Mouse (Mus musculus): Measurements from ENCODE around the gene Agpat4.
A peak's percentile ranks its signal among the peaks of the same experiment; 100 is the strongest.

Agpat4 gene

DNA sequence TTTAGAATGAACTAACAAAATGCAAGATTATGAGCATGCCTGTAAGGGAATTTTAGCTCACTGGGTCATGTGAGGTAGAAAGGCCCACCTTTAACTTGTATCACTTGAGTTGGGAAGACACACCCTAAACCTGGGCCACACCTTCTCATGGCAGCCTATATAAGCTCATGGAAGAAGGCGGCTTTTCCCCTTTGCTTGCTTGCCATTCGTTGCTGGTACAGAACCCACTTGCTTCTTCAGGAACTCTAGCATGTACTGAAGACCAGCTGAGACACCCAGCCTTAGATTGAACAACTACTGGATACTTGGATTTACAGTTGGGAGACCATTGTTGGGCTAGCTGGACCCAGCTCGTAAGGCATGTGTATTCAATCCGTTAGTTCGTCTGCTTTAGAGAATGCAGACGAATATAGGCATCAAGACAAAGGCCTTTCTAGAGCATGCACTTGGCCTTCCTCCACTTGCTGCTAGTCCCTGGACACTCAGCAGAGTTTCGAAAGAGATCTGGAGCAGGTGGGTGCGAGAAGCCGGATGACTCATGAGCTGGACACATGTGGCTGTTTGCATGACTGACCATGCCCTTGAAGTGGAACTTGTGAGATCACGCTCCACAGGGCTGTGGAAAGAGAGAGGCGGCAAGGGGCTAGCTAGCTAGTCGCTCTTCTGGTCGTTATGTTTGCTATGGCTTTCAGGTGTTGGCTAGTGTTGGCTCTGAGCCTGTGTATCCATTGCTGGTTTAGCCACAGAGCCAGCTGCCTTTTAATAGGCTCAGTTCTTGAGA is 42.7 kb downstream of the Agpat4 start:
- no peak for DNase-seq

DNA sequence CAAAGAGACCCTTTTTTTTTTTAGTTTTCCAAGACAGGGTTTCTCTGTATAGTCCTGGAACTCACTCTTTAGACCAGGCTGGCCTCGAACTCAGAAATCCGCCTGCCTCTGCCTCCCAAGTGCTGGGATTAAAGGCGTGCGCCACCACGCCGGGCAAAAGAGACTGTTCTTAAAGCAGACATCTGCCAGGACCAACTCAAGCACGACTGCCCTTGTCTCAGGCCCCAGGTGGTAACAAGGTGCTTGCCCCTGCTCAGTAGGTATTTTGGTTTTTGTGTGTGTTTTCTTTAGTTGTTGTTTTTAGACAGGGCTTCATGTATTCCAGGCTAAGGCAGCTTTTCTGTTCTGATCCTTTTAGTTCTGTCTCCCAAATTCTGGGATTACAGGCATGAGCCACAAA is 43.4 kb downstream of the Agpat4 start:
- no peak for DNase-seq

DNA sequence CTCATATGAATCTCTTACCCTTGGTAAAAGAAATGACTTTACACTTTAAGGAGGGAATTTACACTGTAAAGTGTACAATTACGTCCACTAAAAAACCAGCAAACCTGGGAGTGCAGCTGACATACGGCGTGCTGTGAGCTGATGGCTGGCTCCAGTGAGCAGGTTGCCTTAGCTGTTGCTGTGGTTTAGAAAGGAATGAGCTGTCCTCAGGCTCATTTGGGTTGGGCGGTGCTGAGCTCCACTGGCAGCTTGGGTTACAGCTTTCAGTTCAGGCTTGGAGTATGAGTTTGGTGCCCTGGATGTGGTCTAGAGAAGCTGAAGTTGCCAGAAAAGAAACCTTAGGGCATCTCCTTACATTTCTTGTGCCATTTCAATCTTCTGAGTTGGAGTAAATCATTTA is 44.3 kb downstream of the Agpat4 start:
- DNase-seq = no peak

DNA sequence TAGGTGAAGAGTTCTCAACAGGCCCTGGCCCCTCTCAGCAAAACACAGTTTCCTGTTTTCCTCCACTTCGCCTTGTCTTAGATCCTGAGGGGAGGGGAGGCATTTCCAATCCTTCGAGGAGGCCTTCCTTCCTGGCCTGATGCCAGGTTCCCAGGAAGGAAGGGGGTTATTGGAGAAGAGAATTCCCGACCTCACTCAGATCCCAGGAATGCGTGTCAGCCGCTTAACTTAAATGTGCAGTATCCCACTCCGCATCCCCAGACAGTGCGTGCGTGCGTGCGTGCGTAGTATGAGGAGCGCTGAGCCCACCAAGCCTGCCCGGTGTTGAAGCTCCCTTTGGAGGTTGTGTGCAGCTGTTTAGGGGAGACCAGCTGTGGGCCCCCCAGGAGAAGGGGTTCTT is 44.9 kb downstream of the Agpat4 start:
- peak in 1 of 2 experiments; percentile 18 for DNase-seq

DNA sequence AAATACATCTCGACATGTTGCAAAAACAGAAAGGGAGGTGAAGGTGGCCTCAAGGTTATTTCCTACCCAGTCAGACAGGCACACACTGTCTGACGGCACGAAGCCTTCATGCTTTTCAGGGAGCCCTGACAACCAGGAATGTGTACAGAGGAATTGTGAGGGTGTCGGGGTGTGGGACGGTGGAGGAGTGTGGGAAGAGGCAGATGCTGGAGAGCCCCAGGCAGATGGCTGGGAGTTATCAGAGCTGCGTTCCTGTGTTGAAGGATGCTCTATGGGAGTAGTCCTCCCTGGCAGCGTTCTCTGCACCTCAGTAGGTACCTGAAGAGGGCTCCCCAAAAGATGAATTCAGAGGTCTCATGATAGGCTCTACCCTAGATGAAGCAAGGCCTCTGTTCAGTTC is 45.4 kb downstream of the Agpat4 start:
- no peak for DNase-seq

DNA sequence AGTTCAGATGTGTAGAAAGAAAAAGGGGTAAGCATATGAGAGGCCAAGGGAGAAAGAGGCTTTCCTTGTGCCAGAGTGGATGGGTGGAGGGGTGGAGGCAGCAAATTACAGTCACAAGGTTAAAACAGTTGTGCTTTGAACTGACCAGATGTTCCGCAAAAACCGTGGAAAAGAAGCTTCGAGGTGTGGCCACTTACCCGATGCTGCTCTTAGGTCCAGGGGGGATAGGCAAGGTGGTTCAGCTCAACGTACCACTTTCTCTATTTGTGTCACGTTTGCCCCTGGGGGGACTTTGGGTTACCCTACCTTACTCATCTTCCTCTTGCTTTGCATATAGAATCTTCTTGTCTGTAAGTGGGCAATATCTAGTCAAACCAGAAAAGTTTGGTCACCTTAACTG is 46.0 kb downstream of the Agpat4 start:
- DNase-seq = no peak

DNA sequence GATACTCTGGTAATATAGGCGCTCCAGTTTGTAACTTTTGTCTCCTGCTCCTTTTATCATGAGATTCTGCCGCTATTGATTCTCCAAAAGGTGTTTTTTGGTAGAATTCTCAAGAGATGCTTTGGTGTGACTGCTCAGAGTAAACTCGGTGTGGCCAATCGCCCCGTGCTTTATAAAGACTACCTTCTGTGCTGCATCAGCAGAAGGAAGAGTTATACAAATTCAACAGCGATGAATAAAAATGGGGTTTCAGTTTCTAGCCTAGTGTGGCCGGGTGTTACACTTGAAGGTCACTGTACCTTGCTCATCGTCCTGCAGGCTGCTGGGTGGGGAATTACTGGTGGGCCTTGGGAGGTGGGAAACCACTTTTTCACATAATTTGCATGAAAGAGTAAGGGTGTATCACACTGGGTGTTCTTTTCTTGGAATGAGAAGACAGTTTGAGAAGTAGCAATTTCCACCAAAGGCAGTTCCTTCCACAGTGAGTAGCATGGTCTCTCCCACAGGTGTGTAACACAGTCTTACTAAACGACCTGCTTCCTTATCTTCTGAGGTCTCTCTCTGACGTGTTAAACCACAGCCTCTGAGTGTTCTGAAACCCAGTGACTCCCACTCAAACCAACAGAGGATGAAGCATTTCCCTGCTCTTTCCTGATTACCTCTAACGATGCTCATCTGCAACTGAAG is 46.6 kb downstream of the Agpat4 start:
- DNase-seq = no peak

DNA sequence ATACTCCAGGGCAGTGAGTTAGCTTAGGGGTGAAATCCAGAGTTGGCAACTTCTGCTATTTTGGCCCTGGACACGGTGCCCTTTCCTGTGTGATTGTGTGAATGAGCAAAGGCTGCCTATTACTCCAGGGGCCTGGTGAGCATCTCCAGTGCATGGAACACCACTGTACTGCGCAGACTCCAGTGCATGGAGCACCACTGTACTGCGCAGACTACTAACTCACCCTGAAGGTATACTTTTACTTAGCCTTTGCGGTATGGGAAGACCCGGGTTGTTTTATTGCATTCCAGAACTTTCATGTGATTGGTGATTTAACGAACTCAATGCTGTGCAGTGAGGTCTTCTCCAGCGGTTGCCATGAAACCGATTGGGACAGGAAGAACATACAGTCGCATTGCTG is 47.2 kb downstream of the Agpat4 start:
- no peak for DNase-seq

DNA sequence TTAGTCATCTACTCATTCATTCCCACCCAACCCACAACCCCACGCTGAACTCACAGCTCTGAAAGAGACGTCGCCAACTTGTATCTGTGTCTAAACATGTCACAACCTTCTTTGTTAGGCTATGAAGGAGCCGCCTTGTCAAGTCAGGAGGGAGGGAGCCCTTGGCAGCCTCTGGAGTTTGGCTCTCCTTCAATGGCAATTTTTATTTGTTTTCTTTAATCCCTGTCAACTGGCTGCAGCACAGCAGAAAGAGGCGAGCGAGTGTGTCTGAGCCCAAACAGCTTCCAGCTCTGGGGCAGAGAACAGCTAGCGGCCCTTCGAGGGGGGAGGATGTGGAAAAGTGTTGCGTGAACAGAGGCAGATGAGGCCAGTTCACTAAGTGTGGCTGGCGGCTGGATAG is 50.0 kb downstream of the Agpat4 start:
- DNase-seq = peak; percentile 40 to 68

GRCm38 (mm10) chr17:12169326-12169836 is 50.9 kb downstream of the Agpat4 start:
- peak; percentile 17 to 53 for DNase-seq

GRCm38 (mm10) chr17:12170791-12171497 is 52.4 kb downstream of the Agpat4 start:
- DNase-seq = peak; percentile 50 to 68

GRCm38 (mm10) chr17:12171666-12172065 is 53.2 kb downstream of the Agpat4 start:
- no peak for DNase-seq

DNA sequence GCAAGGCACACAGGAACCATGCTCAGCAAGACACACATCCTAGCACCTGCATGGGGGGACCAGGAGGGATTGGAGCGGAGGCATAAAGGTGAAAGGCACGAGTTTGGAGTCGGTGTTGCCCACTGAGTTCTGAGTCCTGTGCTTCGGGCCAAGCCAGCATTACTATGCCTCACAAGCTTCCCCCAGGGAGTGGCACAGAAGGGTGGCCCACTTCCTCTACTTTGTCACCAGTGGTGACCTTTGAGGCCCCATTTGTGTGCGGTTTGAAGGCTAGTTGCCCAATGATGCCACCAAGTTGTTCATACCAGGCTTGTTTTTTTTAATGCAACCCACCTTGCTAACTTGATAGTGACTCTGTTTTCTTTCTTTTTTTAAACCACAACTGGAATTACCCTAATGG is 55.7 kb downstream of the Agpat4 start:
- no peak for DNase-seq

DNA sequence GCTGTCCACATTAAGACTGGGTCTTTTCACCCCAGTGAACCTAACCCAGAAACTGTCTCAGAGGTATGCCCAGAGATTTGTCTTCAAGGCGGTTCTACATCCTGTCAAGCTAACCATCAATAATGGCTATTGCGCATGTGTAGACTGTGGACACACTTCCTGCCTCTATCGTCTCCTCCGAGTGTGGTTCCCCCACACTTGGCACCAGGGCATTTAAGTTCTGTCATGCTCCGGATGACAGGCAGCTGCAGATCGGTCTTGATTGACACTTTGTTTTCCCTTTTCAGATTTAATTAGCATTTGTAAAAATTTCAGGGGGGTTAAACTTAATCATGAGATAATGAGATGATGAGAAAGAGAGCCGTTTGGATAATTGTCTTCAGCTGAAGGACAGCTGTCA is 56.4 kb downstream of the Agpat4 start:
- no peak for DNase-seq

GRCm38 (mm10) chr17:12175626-12176025 is 57.1 kb downstream of the Agpat4 start:
- DNase-seq = no peak

- peak in 1 of 2 experiments; percentile 15 for DNase-seq
Measured at GRCm38 (mm10) chr17:12179339-12179738, 60.8 kb downstream of the Agpat4 start.

GRCm38 (mm10) chr17:12179766-12180165 is 61.3 kb downstream of the Agpat4 start:
- no peak for DNase-seq

GRCm38 (mm10) chr17:12182702-12183485 is 64.4 kb downstream of the Agpat4 start:
- no peak for DNase-seq

DNA sequence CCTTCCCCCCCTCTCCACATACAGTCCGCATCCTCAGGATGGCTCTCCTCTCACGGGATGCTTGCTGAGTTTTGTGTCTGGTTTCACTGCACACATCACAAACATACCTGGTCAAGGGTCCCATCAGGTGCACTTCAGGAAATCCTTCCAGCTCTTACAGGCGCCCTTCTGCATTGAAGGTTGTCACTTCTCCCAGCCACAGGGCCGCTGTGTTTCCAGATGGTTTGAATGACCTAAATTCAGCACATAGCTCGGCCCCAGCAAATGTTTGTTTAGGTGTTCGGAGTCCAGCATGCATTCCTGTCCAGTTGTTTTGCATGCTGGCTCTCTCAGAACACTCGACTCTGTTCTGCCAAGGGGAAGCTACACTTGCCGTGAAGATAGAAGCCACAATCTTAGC is 65.8 kb downstream of the Agpat4 start:
- no peak for DNase-seq

GRCm38 (mm10) chr17:12185855-12186254 is 67.4 kb downstream of the Agpat4 start:
- no peak for DNase-seq

DNA sequence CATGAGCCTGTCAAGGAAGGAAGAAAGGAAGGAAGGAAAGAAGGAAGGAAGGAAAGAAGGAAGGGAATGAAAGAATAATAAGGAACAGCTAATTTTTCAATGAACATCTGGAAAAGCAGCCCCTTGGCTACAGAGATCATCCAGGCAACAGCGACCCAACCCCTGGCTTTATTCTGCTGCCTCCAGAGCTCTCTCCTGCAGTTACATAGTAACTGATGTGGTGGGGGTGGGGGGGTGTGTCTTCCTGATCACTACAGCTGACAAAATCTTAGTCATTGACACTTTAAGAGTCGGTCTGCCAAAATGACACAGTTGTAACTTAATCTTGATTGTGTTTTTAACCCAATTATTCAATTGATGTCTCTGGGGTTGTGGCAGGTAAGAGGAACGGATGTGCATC is 67.8 kb downstream of the Agpat4 start:
- DNase-seq = no peak

- no peak for DNase-seq
Measured at GRCm38 (mm10) chr17:12187782-12188181, 69.3 kb downstream of the Agpat4 start.

GRCm38 (mm10) chr17:12195137-12195536 is 76.6 kb downstream of the Agpat4 start:
- no peak for DNase-seq
